Mouse (Mus musculus) lung, adult 2 months (tissue): ENCODE measurements at regions not wholly inside any gene's neighbourhood (a gene's known extent, or its start where the extent isn't known, plus 50 kb on each side); places are given as distances from the start of the nearest gene placed in this dataset.
A peak's percentile ranks its signal among the peaks of the same experiment; 100 is the strongest.
"Not testable (repeated sequence)": the region's sequence is repeated elsewhere in the genome, so short reads cannot be mapped to it uniquely, and the experiment has no call there.

Experiments
- DNase-seq: peaks from one replicate; pipeline ENCODE4 v3.0.0; 2022
- H3K4me1 ChIP-seq: fragments of 200-500 bp; 2 replicates; pipeline ENCODE4 v1.6.1; 2011; ENCODE audit warnings: low read length; ENCODE audit not compliant: control insufficient read depth, insufficient read depth
- H3K4me3 ChIP-seq: fragments of 200-500 bp; replicated peaks from 2 replicates; pipeline ENCODE3; 2011; ENCODE audit warnings: low read depth, mild to moderate bottlenecking, control low read depth, low read length; ENCODE audit errors: extremely low read depth
- CTCF ChIP-seq: fragments of 200-500 bp; IDR thresholded peaks from 2 replicates; pipeline ENCODE4 v1.5.1; 2011; ENCODE audit warnings: mild to moderate bottlenecking, low read length, control low read depth; ENCODE audit not compliant: insufficient read depth
- POLR2A ChIP-seq: fragments of 200-500 bp; IDR thresholded peaks from 2 replicates; pipeline ENCODE4 v1.6.1; 2011; ENCODE audit warnings: low read depth, mild to moderate bottlenecking, control low read depth, low read length, borderline replicate concordance; ENCODE audit errors: extremely low read depth
- WGBS: fragments of 180-500 bp; shearing (Covaris S2); methylation state at CpG from one replicate; pipeline ENCODE4 v1.1.7; 2018; 5-methylcytosine and 5-hydroxymethylcytosine counted together

GRCm38 (mm10) chr8:8969112-8969950 is 279.0 kb upstream of the Arglu1 start:
- peak overlapping the region; percentile 44 for H3K4me3 ChIP-seq
- DNase-seq: no peak
- H3K4me1 ChIP-seq: peaks cover 2% of the 10 kb centered on the region; the same call in 1 of the 2 replicates
- whole genome bisulfite sequencing: 69% methylated on average over 21 of the region's 21 CpGs
- TF ChIP-seq POLR2A (no peak), CTCF (no peak)

DNA sequence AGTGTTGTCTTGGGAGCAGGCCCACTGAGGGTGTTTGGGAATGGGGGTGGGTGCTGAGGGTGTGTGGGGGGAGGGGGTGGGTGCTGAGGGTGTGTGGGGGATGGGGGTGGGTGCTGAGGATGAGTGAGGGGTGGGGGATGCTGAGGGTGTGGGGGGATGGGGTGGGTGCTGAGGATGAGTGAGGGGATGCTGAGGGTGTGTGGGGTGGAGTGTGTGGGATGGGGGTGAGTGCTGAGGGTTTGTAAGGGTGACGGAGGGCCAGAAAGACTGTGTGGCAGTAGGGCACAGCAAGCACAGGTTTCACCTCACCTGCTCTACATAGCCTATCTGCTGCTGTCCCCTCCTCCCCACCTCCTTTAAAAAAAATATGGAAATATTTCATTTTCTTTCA is 276.3 kb upstream of the Arglu1 start:
- peaks cover 2% of the 10 kb centered on the region; the same call in 1 of the 2 replicates for H3K4me1 ChIP-seq
- DNase-seq: no peak
- TF ChIP-seq CTCF: no peak
- no peak for TF ChIP-seq POLR2A
- 83% methylated on average over 1 of the region's 1 CpGs for WGBS
- H3K4me3 ChIP-seq: no peak overlapping the region

- whole genome bisulfite sequencing: 48% methylated on average over 10 of the region's 10 CpGs
- TF ChIP-seq POLR2A (no peak), CTCF (no peak)
Observed at GRCm38 (mm10) chr8:8965983-8966657, 275.8 kb upstream of the Arglu1 start.

GRCm38 (mm10) chr8:8960221-8960620 is 269.9 kb upstream of the Arglu1 start:
- no peak overlapping the region for H3K4me3 ChIP-seq
- no peak for DNase-seq
- 64% methylated on average over 3 of the region's 3 CpGs for WGBS

More at GRCm38 (mm10) chr8:8965983-8966657, 275.8 kb upstream of the Arglu1 start:
- peaks cover 2% of the 10 kb centered on the region; the same call in 1 of the 2 replicates for H3K4me1 ChIP-seq
- H3K4me3 ChIP-seq: no peak overlapping the region
- DNase-seq: no peak

DNA sequence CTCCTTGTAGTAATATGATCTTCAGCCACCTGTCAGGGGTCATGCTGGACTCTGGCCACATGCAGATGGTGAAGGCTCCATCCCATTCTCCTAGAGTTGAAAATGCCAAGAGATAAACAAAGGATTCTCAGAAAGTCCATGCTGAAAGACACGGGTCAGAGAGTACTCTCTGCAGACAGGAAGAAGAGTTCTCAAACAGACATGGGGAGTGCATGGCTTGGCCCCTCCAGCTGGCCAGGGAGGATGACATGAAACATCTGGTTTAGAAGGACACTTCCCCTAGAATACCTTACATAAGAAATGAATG is 269.4 kb upstream of the Arglu1 start:
- WGBS: 14% methylated on average over 1 of the region's 1 CpGs
- TF ChIP-seq POLR2A (no peak), CTCF (no peak)
- DNase-seq: no peak
- H3K4me1 ChIP-seq: peaks cover 12% of the 10 kb centered on the region; the same call in 1 of the 2 replicates
- no peak overlapping the region for H3K4me3 ChIP-seq

More at GRCm38 (mm10) chr8:8960221-8960620, 269.9 kb upstream of the Arglu1 start:
- peaks cover 14% of the 10 kb centered on the region; the same call in 1 of the 2 replicates for H3K4me1 ChIP-seq
- TF ChIP-seq CTCF: no peak
- TF ChIP-seq POLR2A: no peak

DNA sequence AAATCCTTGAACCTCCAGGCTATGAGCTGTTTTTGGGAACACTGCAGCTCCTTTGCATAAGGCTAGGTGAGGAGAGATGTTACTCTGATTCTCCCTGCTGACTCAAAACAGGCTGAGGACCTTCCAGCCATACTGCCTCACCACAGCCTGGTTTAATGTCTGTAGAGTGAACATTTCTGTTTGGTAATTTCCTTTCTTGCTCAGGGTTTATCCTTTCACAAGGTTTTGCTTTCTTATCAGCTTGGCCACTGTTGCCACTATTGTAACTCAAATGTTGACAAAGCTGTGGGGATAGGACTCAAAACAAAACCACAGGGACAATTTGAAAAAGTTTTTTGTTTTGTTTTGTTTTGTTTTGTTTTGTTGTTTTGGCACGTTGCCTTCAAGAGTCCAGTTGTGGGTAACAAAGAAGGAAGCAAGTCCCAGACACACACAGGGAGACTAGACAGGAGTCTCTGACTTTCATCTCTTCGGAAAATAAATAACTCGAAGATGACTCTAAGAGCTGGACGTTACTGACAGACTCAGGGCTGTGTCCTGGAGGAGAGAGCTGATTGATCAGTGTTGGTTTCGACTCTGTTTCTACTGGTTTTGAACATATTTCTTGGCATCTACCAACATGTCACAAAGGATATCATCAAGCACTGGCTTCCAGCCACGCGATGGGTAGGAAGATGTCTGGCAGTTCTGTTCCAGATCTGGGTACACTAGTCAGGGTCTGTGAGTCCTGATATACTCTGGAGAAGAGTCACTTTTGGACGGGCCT is 268.9 kb upstream of the Arglu1 start:
- DNase-seq: peak; percentile 18
- 39% methylated on average over 8 of the region's 8 CpGs for WGBS
- TF ChIP-seq POLR2A (no peak), CTCF (no peak)
- peaks cover 12% of the 10 kb centered on the region; the same call in 1 of the 2 replicates for H3K4me1 ChIP-seq
- H3K4me3 ChIP-seq: no peak overlapping the region

- WGBS: 74% methylated on average over 8 of the region's 8 CpGs
Observed at GRCm38 (mm10) chr8:8958140-8958539, 267.8 kb upstream of the Arglu1 start.

DNA sequence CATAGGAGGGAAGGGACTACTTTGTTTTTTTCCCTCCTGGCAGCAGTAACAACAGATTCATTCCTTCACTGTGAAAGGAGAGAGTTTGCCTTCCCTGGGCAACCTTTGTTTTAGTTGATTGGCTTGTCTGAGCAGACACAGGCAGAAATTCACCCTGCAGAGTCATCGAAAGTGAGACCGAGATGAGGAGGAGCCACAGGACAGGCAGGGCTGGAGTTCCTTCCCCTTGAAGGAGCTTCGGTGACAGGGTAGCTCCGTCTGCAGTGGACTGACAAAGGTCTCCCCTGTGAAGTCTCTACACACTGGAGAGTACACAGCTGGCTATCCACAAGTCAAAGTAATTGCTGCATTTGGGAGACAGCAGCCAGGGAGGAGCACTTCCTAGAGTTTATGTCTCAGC is 261.9 kb upstream of the Arglu1 start:
- Histone ChIP-seq H3K4me1 (peaks cover 6% of the 10 kb centered on the region; the same call in 1 of the 2 replicates), H3K4me3 (no peak overlapping the region)
- 27% methylated on average over 4 of the region's 4 CpGs for WGBS
- no peak for TF ChIP-seq CTCF
- TF ChIP-seq POLR2A: no peak
- no peak for DNase-seq

More at GRCm38 (mm10) chr8:8958140-8958539, 267.8 kb upstream of the Arglu1 start:
- H3K4me1 ChIP-seq: peaks cover 12% of the 10 kb centered on the region; the same call in 1 of the 2 replicates
- H3K4me3 ChIP-seq, DNase-seq: not testable (repeated sequence)

DNA sequence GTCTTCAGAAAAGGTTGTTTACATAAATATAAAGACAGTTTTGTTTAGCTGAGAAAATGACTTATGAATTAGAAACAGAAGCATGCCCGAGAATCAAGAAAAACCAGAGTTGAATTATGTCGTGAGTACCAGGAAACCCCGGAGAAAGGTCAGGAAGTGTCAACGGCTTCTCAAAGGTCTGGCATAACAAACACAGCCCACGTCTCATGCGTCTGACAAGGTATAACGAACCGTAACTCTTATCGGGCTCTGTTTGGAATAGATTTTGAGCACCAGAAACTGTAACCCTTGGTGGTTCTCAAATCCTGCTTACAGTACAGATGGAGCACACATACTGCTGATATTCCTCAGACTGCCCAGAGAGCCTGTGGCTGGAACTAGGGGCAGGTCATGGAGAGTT is 260.9 kb upstream of the Arglu1 start:
- no peak for TF ChIP-seq POLR2A
- TF ChIP-seq CTCF: no peak
- WGBS: 15% methylated on average over 9 of the region's 9 CpGs
- Histone ChIP-seq H3K4me3 (no peak overlapping the region), H3K4me1 (peaks cover 6% of the 10 kb centered on the region; the same call in 1 of the 2 replicates)
- no peak for DNase-seq
